Mouse (Mus musculus) heart, postnatal 4 days (tissue): ENCODE measurements around the gene Meis2. TPM values are rescaled to one million over a fixed set of nuclear protein-coding genes. Genes with fewer than 3 reads are reported as not detected.

Experiments
- DNase-seq: peaks from one replicate; pipeline ENCODE4 v3.0.0; 2021
- total RNA-seq, 2 experiments: library from RNA; stranded (reverse); gene quantifications; 2 replicates each; pipeline ENCODE4 v1.2.3; 2021

The Meis2 gene
- total RNA-seq, 2 experiments from 2014 or later, result 33.2 to 36.6 TPM

- no peak for DNase-seq
Observed at GRCm38 (mm10) chr2:115854828-115855311, 210.8 kb downstream of the Meis2 start.

GRCm38 (mm10) chr2:115854007-115854827 lies 211.4 kb downstream of the Meis2 start:
- no peak for DNase-seq

GRCm38 (mm10) chr2:115853221-115853620 lies 212.4 kb downstream of the Meis2 start:
- no peak for DNase-seq

GRCm38 (mm10) chr2:115852615-115853014 lies 213.0 kb downstream of the Meis2 start:
- DNase-seq, result peak; percentile 72

- DNase-seq, result no peak
Observed at GRCm38 (mm10) chr2:115852109-115852508, 213.5 kb downstream of the Meis2 start.

DNA sequence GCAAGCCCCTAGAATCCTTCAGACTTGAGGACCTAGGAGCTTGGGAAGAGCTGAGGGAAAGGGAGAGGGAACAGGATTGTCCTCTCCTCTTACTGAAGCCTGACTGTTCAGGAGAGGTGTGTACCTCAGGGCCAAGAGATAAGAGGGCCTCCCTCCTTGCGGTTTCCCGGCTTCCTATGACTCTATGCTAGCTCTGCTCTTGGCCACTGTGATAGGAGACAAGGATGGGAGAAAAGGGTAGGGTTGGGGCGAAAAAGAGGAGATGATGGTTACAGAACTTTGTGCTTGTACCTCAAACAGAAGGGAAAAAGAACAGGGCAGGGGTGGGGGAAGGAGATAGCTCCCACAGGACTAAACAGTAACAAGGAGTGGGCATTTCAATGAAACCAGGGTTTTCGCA lies 214.7 kb downstream of the Meis2 start:
- DNase-seq, result no peak

- DNase-seq, result no peak
Observed at GRCm38 (mm10) chr2:115842821-115843220, 222.8 kb downstream of the Meis2 start.

- DNase-seq, result no peak
Observed at GRCm38 (mm10) chr2:115836034-115836433, 229.6 kb downstream of the Meis2 start.

DNA sequence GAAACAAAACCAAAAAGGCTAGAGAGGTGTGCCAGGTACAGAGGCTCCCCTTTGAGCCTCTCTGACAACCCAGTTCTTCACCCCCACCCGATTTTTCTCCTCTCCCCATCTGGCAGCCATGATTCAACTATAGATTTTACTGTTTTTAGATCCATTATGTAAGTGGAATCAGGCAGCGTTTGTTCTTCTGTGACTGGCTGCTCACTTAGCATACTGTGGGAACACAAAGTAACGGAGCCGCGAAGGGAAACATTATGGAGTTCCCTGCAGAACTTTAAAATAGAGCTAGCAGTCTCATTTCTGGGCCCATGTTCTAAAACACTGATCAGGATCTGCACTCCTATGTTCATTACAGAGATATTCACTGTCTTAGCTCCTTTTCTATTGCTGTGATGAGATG lies 243.3 kb downstream of the Meis2 start:
- DNase-seq, result no peak

- no peak for DNase-seq
Observed at GRCm38 (mm10) chr2:115817959-115818358, 247.7 kb downstream of the Meis2 start.

GRCm38 (mm10) chr2:115813721-115814120 lies 251.9 kb downstream of the Meis2 start:
- DNase-seq, result no peak

DNA sequence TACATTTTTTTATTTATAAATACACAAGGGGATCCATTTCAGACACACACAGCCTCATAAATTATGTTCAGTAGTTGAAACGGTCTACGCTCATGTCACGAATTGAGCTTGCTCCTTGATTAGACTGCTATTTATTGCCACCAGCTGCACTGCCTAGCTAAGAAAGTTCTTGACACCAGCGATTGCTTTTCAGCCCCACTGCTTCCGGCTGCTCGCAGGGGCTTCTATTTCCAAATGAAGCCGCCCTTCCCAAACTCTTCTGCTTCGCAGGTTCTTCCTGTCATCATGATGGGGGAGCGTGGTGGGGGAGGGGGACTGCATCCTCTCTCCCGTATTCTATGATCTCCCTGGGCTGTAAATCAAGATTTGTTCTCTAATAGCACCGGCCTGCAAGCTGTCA lies 252.3 kb downstream of the Meis2 start:
- DNase-seq, result peak; percentile 6
